Mouse (Mus musculus): ENCODE measurements around the gene Pon1. TPM values are rescaled to one million over a fixed set of nuclear protein-coding genes. Genes with fewer than 3 reads are reported as not detected.

Gene Pon1
- total RNA-seq, 1 experiment from 2014 or later = not detected

DNA sequence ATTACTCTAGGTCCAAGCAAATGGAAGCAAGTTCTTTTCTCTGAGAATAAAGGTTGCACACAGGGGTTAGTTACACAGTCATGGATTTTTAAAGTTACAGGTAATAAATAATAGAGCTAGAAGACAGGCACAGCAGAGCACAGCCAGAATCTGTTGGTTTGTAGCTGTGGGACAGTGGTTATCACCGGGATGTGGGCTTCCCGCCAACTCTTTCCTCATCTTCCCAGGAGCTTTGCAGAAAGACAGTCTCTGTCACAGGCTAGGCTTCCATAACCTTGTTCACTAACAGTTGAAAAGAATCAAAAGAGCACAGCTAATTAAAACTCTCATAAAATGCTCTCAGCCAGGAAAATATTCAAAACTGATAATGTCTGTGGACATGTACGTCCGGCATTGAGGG is 42.6 kb downstream of the Pon1 start:
- ATAC-seq (replicated peaks; ENCODE audit: insufficient number of reproducible peaks, low FRiP score, low TSS enrichment, poor library complexity, severe bottlenecking) = no peak

DNA sequence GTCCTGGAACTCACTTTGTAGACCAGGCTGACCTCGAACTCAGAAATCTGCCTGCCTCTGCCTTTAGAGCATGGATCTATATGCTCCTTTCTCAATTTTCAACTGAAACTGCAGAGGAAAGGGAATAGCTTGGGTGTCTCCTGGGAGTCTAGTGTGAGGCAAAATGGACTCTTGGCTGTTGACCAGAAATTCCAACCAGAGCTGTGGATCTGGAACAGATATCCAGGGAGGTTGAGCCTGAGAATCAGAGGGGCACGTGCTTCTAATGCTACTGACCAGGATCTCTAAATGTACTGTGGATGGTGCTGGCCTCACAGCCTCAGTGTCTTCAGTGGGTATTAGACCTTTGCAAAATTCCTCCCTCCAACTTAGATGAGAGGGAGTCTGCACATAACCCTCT is 43.8 kb downstream of the Pon1 start:
- ATAC-seq (replicated peaks; ENCODE audit: insufficient number of reproducible peaks, low FRiP score, low TSS enrichment, poor library complexity, severe bottlenecking) = no peak

DNA sequence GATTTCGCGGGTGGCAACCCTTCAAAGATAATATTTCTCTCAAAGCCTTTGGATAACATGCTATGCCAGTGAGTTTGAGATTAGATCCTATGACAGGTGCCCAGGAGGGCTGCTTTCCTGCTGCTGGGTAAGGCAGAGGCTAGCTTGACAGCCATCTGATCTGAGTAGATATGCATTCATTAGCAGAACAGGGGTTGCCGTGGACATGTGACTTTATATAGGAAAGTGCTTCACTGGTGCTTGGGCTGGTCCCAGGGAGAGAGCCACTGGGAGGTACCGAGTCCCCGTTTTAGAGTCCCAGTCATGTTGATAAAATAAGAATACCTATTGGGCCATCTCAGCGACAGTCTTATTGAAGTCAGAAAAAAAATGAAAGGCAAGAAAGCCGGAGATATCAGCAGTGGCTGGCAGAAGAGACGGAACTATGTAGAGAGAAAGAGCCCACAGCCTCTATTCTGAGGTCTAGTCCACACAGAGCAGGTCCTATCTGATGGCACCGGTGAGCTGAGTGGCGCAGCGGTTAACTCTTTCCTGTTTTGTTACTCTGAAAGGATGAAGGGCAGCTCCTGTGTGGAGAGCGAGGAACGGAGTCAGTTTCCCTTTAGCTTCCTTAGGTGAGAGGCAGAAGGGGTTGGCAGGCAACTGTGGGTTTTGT is 46.1 kb downstream of the Pon1 start:
- ATAC-seq (replicated peaks; ENCODE audit: insufficient number of reproducible peaks, low FRiP score, low TSS enrichment, poor library complexity, severe bottlenecking) = no peak

DNA sequence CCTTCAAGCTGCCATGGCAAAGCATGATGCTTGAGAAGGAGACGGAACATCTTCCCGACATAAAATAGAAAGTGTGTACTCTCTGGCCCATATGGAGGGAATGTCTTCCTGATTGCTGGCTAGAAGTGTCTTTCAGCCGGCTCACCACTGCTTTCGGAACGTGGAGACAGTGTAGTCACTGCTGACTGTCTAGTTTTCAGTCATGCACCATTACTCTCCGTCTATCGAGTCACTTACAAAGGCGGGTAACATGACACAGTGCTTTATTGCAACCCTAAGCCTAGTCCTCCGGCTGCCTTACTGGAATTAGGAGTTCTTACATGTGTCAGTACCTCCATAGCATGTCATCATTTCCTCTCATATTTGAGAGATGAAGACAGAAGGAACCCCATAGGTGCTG is 54.1 kb downstream of the Pon1 start:
- ATAC-seq (replicated peaks; ENCODE audit: insufficient number of reproducible peaks, low FRiP score, low TSS enrichment, poor library complexity, severe bottlenecking) = no peak

DNA sequence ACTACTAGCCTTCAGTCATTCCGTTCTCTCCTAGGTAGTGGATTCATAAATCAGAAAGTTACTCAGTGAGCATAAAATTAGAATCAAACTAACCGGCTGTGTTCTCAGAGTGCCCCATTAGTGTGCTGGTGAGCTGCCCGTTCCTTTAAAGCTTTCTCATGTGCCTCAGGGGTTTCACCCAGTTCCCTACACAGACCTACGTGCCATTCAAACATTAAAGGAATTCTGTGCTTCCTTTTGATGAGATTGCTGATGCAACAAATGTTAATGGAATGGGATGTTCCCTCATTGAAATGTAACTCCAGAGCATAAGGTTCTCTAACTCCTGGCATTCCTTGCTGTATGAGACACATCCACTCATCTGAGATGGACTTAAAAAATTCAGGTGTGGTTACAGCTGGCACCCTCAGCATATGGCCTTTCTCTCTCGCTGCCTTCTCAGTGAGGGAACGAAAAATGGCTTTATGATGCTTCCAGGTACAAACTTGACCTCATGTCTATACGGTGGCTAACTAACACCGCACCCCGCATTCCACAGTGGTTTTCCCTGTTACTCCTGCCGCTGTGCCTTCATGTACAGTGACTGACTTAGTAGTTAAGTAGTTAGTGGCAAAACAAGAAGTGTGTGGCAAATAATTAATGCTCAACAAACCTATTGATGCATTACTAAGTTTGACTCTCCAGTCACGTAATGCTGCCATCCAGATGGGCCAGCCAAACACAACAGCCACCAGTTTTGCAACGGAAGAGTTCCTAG is 54.7 kb downstream of the Pon1 start:
- no peak for ATAC-seq (replicated peaks; ENCODE audit: insufficient number of reproducible peaks, low FRiP score, low TSS enrichment, poor library complexity, severe bottlenecking)

DNA sequence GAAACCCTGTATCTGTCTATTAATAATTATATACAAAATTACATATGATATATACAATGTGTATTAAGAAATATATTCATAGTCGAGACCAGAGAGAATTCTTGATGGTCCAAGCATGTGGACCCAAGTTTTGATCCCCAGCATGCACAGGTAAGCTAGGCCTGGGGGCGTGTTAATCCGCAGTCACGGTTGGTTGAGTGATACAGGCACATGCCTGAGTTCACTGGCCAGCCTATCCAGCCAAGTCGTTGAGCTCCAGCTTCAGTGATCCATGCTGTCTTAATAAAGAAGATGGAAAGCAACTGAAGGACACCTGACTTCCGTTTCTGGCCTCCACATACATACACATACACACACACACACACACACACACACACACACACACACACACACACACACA is 57.7 kb downstream of the Pon1 start:
- ATAC-seq (replicated peaks; ENCODE audit: insufficient number of reproducible peaks, low FRiP score, low TSS enrichment, poor library complexity, severe bottlenecking) = no peak

DNA sequence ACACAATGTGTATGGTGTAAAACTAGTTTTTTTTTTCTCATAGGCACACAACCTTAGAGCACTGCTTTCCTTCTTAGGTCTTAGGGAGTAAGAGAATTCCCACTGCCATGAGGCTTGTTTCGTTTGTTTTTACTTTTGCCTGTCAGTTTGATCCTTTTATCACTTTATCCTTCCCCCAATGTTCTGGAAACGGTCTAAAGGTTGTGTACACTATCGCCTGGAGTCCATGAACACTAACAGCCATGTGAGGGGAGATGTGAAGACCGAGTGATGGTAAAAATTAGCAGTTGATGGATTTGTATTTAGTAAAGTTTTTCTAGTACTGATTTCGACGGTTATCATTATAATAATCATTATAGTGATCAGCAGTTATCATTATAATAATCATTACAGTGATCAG is 58.8 kb downstream of the Pon1 start:
- no peak for ATAC-seq (replicated peaks; ENCODE audit: insufficient number of reproducible peaks, low FRiP score, low TSS enrichment, poor library complexity, severe bottlenecking)

DNA sequence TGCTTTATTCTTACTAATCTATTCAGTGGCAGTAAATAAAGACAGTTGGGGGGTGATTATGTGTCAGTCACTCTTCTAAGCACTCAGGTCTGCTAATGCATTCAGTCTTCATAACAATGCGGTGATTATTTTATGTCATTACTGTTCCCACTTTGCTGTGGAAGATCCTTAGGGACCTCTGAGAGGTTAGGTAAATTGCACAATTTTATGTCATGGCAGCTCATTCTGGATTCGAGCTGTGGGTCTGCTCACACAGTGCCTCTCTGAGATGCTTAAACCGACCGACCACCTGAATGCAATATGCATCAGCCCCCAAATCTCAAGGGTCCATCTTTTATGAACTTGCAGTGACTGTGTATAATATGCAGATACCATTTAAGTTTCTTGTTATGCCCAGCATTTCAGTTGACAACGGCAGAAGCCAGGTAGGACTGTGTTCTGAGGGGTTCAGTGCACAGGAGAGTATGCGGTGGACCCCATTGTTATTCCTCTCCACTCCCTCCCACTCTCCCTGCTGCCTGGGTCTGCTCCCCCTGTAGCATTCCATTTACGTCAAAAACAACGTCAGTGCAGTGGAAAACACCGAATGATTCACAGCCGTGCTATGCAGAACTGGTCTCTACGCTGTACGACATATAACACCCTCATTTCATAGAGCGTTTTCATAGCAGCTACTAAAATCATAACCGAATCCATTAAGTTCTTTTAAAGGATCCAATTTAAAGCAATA is 64.2 kb downstream of the Pon1 start:
- ATAC-seq (replicated peaks; ENCODE audit: insufficient number of reproducible peaks, low FRiP score, low TSS enrichment, poor library complexity, severe bottlenecking) = no peak

DNA sequence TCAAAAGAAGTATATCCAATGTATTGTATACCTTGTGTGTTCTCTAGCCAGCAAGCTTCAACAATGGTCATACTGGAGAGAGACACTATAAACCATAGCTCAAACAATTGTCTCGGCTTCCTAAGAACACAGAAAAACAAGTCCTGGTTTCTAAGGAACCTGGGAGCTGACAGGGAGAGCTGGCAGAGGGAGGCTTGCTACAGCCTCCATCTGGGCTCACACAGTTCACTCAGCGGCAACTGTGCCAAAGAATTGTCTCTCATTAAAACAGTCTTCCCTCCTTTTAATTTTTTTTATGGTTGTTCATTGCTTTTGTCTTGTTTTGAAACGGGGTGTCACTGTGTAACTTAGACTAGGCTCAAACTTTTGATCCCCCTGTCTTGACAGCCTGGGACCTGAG is 73.5 kb downstream of the Pon1 start:
- no peak for ATAC-seq (replicated peaks; ENCODE audit: insufficient number of reproducible peaks, low FRiP score, low TSS enrichment, poor library complexity, severe bottlenecking)

DNA sequence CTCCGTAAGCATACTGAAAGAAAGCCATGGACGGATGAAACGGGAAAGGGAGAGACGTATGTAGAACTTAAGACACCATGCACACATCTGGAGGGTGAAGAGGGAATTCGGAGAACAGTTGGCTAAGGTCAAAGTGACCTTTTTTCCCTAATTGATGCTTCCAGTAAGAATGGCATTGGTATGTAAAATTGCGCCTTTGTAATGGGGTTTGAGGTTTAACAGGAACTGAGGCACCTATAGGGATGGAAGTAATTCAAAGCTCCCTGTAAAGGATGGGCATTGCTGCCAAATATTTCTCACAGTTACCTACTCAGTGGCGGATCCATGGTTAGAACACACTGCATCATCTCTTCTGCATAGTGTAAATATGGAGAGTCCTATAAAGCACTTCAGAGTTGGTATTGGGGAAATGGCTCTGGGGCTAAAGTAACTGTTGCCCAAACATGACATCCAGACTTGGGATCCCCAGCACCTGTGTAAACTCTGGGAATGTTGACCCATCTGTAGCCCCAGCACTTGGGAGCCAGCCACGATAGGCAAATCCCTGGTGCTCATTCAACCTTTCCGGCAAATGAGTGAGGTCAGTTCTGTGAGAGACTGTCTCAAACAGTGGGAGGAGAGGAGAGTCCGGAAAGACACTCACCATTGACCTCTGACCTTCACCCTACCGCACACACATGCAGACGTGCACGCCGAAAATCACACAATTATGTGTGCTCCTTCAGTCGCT is 74.4 kb downstream of the Pon1 start:
- ATAC-seq (replicated peaks; ENCODE audit: insufficient number of reproducible peaks, low FRiP score, low TSS enrichment, poor library complexity, severe bottlenecking) = no peak

Other genes with a start within 250 kb of the Pon1 start
- gene Pon3, start 62.3 kb upstream of the Pon1 start, total RNA-seq (2017) = 2.1 to 7.2 TPM (median 4.7 TPM) in 3 replicates
- gene Pon2, start 104.5 kb upstream of the Pon1 start, total RNA-seq (2017) = 60.1 to 68.1 TPM (median 66.0 TPM) in 3 replicates
- not detected in 3 replicates for gene Asb4, start 189.4 kb upstream of the Pon1 start, total RNA-seq (2017)